Mouse (Mus musculus) CD4-positive, CD25-positive, alpha-beta regulatory T cell, adult 2 months (primary cell): ENCODE measurements around the gene Dnajc17.

Source experiments
- DNase-seq: peaks from one replicate; pipeline ENCODE4 v3.0.0-alpha.2; 2012; ENCODE audit warnings: low read depth, low spot score

Dnajc17 gene

GRCm38 (mm10) chr2:119198049-119198448 lies 10.5 kb downstream of the Dnajc17 start:
- no peak for DNase-seq

- no peak for DNase-seq
Observed at GRCm38 (mm10) chr2:119197493-119197892, 11.1 kb downstream of the Dnajc17 start.

GRCm38 (mm10) chr2:119196316-119197108 lies 12.1 kb downstream of the Dnajc17 start:
- no peak for DNase-seq

GRCm38 (mm10) chr2:119194140-119194539 lies 14.5 kb downstream of the Dnajc17 start:
- DNase-seq: no peak

- no peak for DNase-seq
Observed at GRCm38 (mm10) chr2:119190969-119191368, 17.6 kb downstream of the Dnajc17 start.

- DNase-seq: peak; percentile 90
Observed at GRCm38 (mm10) chr2:119189029-119189710, 19.4 kb downstream of the Dnajc17 start.

- no peak for DNase-seq
Observed at GRCm38 (mm10) chr2:119182914-119183313, 25.7 kb downstream of the Dnajc17 start.

GRCm38 (mm10) chr2:119177384-119177939 lies 31.1 kb downstream of the Dnajc17 start:
- no peak for DNase-seq

- DNase-seq: no peak
Observed at GRCm38 (mm10) chr2:119176761-119177160, 31.8 kb downstream of the Dnajc17 start.

GRCm38 (mm10) chr2:119175614-119176013 lies 33.0 kb downstream of the Dnajc17 start:
- DNase-seq: no peak

GRCm38 (mm10) chr2:119174866-119175265 lies 33.7 kb downstream of the Dnajc17 start:
- DNase-seq: no peak

- DNase-seq: no peak
Observed at GRCm38 (mm10) chr2:119173991-119174651, 34.5 kb downstream of the Dnajc17 start, which contains the start of gene Gm14137. Gm14137 (plus strand) TSS chr2:119174509.

GRCm38 (mm10) chr2:119172862-119173576 lies 35.6 kb downstream of the Dnajc17 start:
- DNase-seq: no peak

GRCm38 (mm10) chr2:119172446-119172845 lies 36.1 kb downstream of the Dnajc17 start:
- no peak for DNase-seq

GRCm38 (mm10) chr2:119171574-119171973 lies 37.0 kb downstream of the Dnajc17 start:
- DNase-seq: no peak

GRCm38 (mm10) chr2:119170282-119170681 lies 38.3 kb downstream of the Dnajc17 start:
- no peak for DNase-seq

- DNase-seq: no peak
Observed at GRCm38 (mm10) chr2:119167866-119168256, 40.7 kb downstream of the Dnajc17 start.

GRCm38 (mm10) chr2:119166901-119167865 lies 41.4 kb downstream of the Dnajc17 start, which contains the start of gene Gchfr:
Gchfr (plus strand) TSS chr2:119167773.
- DNase-seq: peak; percentile 60

- DNase-seq: peak; percentile 15
Observed at GRCm38 (mm10) chr2:119165401-119165800, 43.2 kb downstream of the Dnajc17 start.

GRCm38 (mm10) chr2:119163999-119164398 lies 44.6 kb downstream of the Dnajc17 start:
- DNase-seq: no peak
